In the genomic region with DNA sequence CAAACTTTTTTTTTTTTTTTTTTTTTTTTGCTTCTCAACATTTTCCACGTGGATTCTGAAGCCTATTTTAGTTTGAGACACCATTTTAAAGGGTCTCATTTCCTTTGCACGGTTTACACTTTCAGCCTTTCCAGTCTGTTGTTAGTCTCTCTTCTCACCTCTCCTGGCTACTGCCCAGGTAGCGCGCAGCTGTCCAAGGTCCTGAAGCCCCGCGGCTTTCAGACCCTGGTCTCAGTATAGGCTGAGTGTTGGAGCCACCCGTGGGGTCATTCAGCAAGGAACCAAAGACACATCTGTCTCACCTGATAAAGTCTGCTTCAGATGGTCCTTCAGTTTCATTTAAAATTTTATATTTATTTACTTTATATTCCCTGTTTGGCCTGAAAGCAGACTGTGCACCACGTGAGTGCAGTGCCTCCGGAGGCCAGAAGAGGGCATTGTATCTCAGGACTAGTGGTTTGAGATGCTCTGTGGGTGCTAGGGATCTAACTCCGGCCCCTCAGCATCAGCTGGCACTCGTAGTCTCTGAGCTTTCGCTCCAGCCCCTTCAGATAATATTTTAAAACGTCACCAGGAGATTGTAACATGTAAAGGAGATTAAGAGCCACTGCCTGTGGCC, we compare ENCODE assay signal across 10 mouse cellular contexts.
DNase-seq lines count a peak whose midpoint lies in the region; ATAC-seq and TF ChIP-seq lines count a peak whose summit lies in the region.
"Had no signal": no experiment of that assay in that cellular context is flagged by ENCODE, and none has a peak within 500 bp of the region (broad histone marks: within the 10 kb centered on the region; RNA-seq: fewer than 3 reads in every experiment).

No protein-coding gene starts in this region.

- H3K9me3 ChIP-seq in embryonic facial prominence, embryonic 11.5 days (replicated peaks; ENCODE audit: control insufficient read depth, low read length): no peaks in the 10 kb centered on the region
- H3K9me3 ChIP-seq in stomach, postnatal 0 days (ENCODE audit: control insufficient read depth, low read length): no peaks in the 10 kb centered on the region
- H3K9me3 ChIP-seq: lung, embryonic 15.5 days had no signal

- WGBS in embryonic facial prominence, embryonic 11.5 days: 64% methylated on average over 13 of the region's 13 CpGs
- 56% methylated on average over 13 of the region's 13 CpGs for WGBS in stomach, postnatal 0 days

- no peak overlapping the region for H3K27ac ChIP-seq in embryonic facial prominence, embryonic 11.5 days (replicated peaks; ENCODE audit: low read depth, low read length)
- no peak overlapping the region for H3K27ac ChIP-seq in stomach, postnatal 0 days (replicated peaks)
- H3K27ac ChIP-seq: lung, embryonic 15.5 days had no signal

- H3K36me3 ChIP-seq in embryonic facial prominence, embryonic 11.5 days (replicated peaks; ENCODE audit: control insufficient read depth, insufficient read depth, low read depth, low read length): no peaks in the 10 kb centered on the region
- H3K36me3 ChIP-seq in stomach, postnatal 0 days (ENCODE audit: control insufficient read depth, insufficient read depth, low read length): no peaks in the 10 kb centered on the region
- H3K36me3 ChIP-seq: lung, embryonic 15.5 days had no signal

- ATAC-seq in embryonic facial prominence, embryonic 11.5 days (replicated peaks; ENCODE audit: insufficient number of reproducible peaks, low FRiP score, low TSS enrichment, low read depth): no peak
- no peak for ATAC-seq in stomach, postnatal 0 days (ENCODE audit: low FRiP score, low TSS enrichment)

- TF ChIP-seq CTCF in stomach, postnatal 0 days (IDR thresholded peaks at IDR 0.05; ENCODE audit: low read depth): peak; percentile 7; the same call in 1 of the 2 replicates

- no peaks in the 10 kb centered on the region for H3K27me3 ChIP-seq in embryonic facial prominence, embryonic 11.5 days (ENCODE audit: control insufficient read depth, insufficient read depth, low read length)
- H3K27me3 ChIP-seq in stomach, postnatal 0 days (ENCODE audit: control insufficient read depth, insufficient read depth, low read length): no peaks in the 10 kb centered on the region
- H3K27me3 ChIP-seq: lung, embryonic 15.5 days had no signal

- peak; percentile 22 for DNase-seq in embryo, embryonic 10 days (ENCODE audit: low spot score)
- no peak for DNase-seq in embryo, embryonic 10.5 days (ENCODE audit: low spot score)
- peak; percentile 40 for DNase-seq in lung, postnatal 14 days
- no peak for DNase-seq in lung, postnatal 25 days (ENCODE audit: low spot score)
- DNase-seq in embryonic facial prominence, embryonic 11.5 days (ENCODE audit: low spot score): peak; percentile 43
- DNase-seq in stomach, postnatal 0 days (ENCODE audit: low spot score): peak; percentile 33
- DNase-seq in layer of hippocampus, postnatal 10 days (ENCODE audit: low spot score in 2 of 2): no peak
- no peak for DNase-seq in cerebellum, postnatal 36 days
- DNase-seq: cerebellum, postnatal 25 days had no signal

- H3K4me3 ChIP-seq in embryonic facial prominence, embryonic 11.5 days (ENCODE audit: low read depth, low read length): no peak overlapping the region
- no peak overlapping the region for H3K4me3 ChIP-seq in stomach, postnatal 0 days (ENCODE audit: low read depth, low read length)
- H3K4me3 ChIP-seq: lung, embryonic 15.5 days had no signal

- no peak overlapping the region for H3K9ac ChIP-seq in embryonic facial prominence, embryonic 11.5 days (replicated peaks; ENCODE audit: low read length)
- H3K9ac ChIP-seq in stomach, postnatal 0 days (ENCODE audit: low read length): no peak overlapping the region
- H3K9ac ChIP-seq: lung, embryonic 15.5 days had no signal

- no peak overlapping the region for H3K4me2 ChIP-seq in embryonic facial prominence, embryonic 11.5 days (ENCODE audit: low read depth, low read length)
- H3K4me2 ChIP-seq in stomach, postnatal 0 days (replicated peaks; ENCODE audit: low read depth): no peak overlapping the region
- H3K4me2 ChIP-seq: lung, embryonic 15.5 days had no signal

- no peak for TF ChIP-seq EP300 in stomach, postnatal 0 days (optimal IDR thresholded peaks at IDR 0.05)

- H3K4me1 ChIP-seq in embryonic facial prominence, embryonic 11.5 days (ENCODE audit: control insufficient read depth, insufficient read depth, low read length): no peaks in the 10 kb centered on the region
- H3K4me1 ChIP-seq in stomach, postnatal 0 days (replicated peaks; ENCODE audit: control insufficient read depth, insufficient read depth): no peaks in the 10 kb centered on the region
- H3K4me1 ChIP-seq: lung, embryonic 15.5 days had no signal

Comparison
In these comparisons a context has a peak if more than half of its experiments do, and no peak if none do; other contexts are left out.
1. DNase-seq: peak in embryo, embryonic 10 days (single experiment), lung, postnatal 14 days (single experiment), embryonic facial prominence, embryonic 11.5 days (single experiment) and stomach, postnatal 0 days (single experiment); none in embryo, embryonic 10.5 days (single experiment), lung, postnatal 25 days (single experiment), layer of hippocampus, postnatal 10 days (0 of 2) and cerebellum, postnatal 36 days (0 of 2).